Mouse (Mus musculus) kidney, embryonic 14.5 days (tissue): ENCODE data around the gene Olfr1437. TPM values are rescaled to one million over a fixed set of nuclear protein-coding genes. Genes with fewer than 3 reads are reported as not detected.
"Not testable (repeated sequence)": the region's sequence is repeated elsewhere in the genome, so short reads cannot be mapped to it uniquely, and the experiment has no call there.

ENCODE experiments used
- ATAC-seq: fragments of 200-750 bp; cut with Nextera tagmentation; 2 replicates; pipeline ENCODE4 v1.8.0; 2017; ENCODE audit warnings: moderate number of reproducible peaks, mild to moderate bottlenecking, moderate TSS enrichment, moderate library complexity; ENCODE audit not compliant: low FRiP score, low TSS enrichment
- H3K27ac ChIP-seq: fragments of 300-500 bp; sonication (generic); 2 replicates; pipeline ENCODE4 v1.5.1; 2014; ENCODE audit warnings: low read depth, mild to moderate bottlenecking, low read length, moderate library complexity, mixed read lengths
- H3K27me3 ChIP-seq: fragments of 300-500 bp; sonication (generic); 2 replicates; pipeline ENCODE4 v1.6.1; 2014; ENCODE audit warnings: mild to moderate bottlenecking, low read length; ENCODE audit not compliant: control insufficient read depth, insufficient read depth
- H3K36me3 ChIP-seq: fragments of 300-500 bp; sonication (generic); 2 replicates; pipeline ENCODE4 v1.6.1; 2014; ENCODE audit warnings: low read length, mixed read lengths; ENCODE audit not compliant: control insufficient read depth, insufficient read depth
- H3K4me1 ChIP-seq: fragments of 300-500 bp; sonication (generic); 2 replicates; pipeline ENCODE4 v1.6.1; 2014; ENCODE audit warnings: low read length, mixed read lengths; ENCODE audit not compliant: control insufficient read depth, insufficient read depth
- H3K4me2 ChIP-seq: fragments of 300-500 bp; sonication (generic); replicated peaks from 2 replicates; pipeline ENCODE4 v1.6.1; 2014; ENCODE audit warnings: low read depth, mild to moderate bottlenecking, low read length
- H3K4me3 ChIP-seq: fragments of 300-500 bp; sonication (generic); 2 replicates; pipeline ENCODE4 v1.5.1; 2014; ENCODE audit warnings: mild to moderate bottlenecking, low read length
- H3K9ac ChIP-seq: fragments of 300-500 bp; sonication (generic); 2 replicates; pipeline ENCODE4 v1.6.1; 2014; ENCODE audit warnings: low read depth, mild to moderate bottlenecking, low read length, moderate library complexity
- H3K9me3 ChIP-seq: fragments of 300-500 bp; sonication (generic); 2 replicates; pipeline ENCODE4 v1.6.1; 2016; ENCODE audit warnings: low read length; ENCODE audit not compliant: control insufficient read depth
- WGBS: fragments of 180-500 bp; shearing (Covaris S2); extraction: QIAGEN DNeasy Blood & Tissue Kit; methylation state at CpG from one replicate; pipeline ENCODE4 v1.1.7; 2014; 5-methylcytosine and 5-hydroxymethylcytosine counted together
- polyA plus RNA-seq: library from polyadenylated mRNA; unstranded; fragments of >200 nt; fragmentation: Nextera tagmentation; extraction: Ambion mirVana; gene quantifications from 2 replicates; pipeline ENCODE4 v1.2.1, GENCODE M21; 2014

Olfr1437 gene
- not detected in 2 replicates for polyA plus RNA-seq

- Histone ChIP-seq H3K27ac (no peak within 1 kb of the TSS), H3K9ac (no peak within 1 kb of the TSS), H3K4me2 (no peak within 1 kb of the TSS), H3K4me1 (no peaks in the 10 kb centered on the region), H3K9me3 (no peaks in the 10 kb centered on the region), H3K36me3 (no peaks in the 10 kb centered on the region), H3K27me3 (no peaks in the 10 kb centered on the region), H3K4me3 (no peak within 1 kb of the TSS)
- 71% methylated on average over 2 of the region's 2 CpGs for WGBS
- ATAC-seq: no peak
Measured at GRCm38 (mm10) chr19:12325001-12325400, at the start of gene Olfr1437. TSS of gene Olfr1437 (minus strand) at chr19:12325101.

GRCm38 (mm10) chr19:12374465-12375025, 49.6 kb upstream of the Olfr1437 start:
- H3K4me3 ChIP-seq: no peak overlapping the region
- no peaks in the 10 kb centered on the region for H3K9me3 ChIP-seq
- no peak overlapping the region for H3K27ac ChIP-seq
- no peak for ATAC-seq
- H3K4me1 ChIP-seq: no peaks in the 10 kb centered on the region
- WGBS: 84% methylated on average over 2 of the region's 2 CpGs
- H3K4me2 ChIP-seq: no peak overlapping the region
- H3K36me3 ChIP-seq: no peaks in the 10 kb centered on the region
- no peaks in the 10 kb centered on the region for H3K27me3 ChIP-seq
- H3K9ac ChIP-seq: no peak overlapping the region

- Histone ChIP-seq H3K4me2 (no peak overlapping the region), H3K27me3 (no peaks in the 10 kb centered on the region), H3K36me3 (no peaks in the 10 kb centered on the region), H3K9me3 (no peaks in the 10 kb centered on the region), H3K27ac (no peak overlapping the region), H3K9ac (no peak overlapping the region), H3K4me3 (no peak overlapping the region), H3K4me1 (no peaks in the 10 kb centered on the region)
- ATAC-seq: no peak
- 82% methylated on average over 3 of the region's 3 CpGs for WGBS
Measured at GRCm38 (mm10) chr19:12373004-12373403, 48.1 kb upstream of the Olfr1437 start.

GRCm38 (mm10) chr19:12335810-12336209, 10.9 kb upstream of the Olfr1437 start, which contains the start of gene Olfr1438-ps1:
TSS of gene Olfr1438-ps1 (minus strand) at chr19:12335910.
- H3K9ac ChIP-seq: no peak within 1 kb of the TSS
- no peaks in the 10 kb centered on the region for H3K4me1 ChIP-seq
- WGBS: 77% methylated on average over 3 of the region's 3 CpGs
- no peak for ATAC-seq
- no peaks in the 10 kb centered on the region for H3K9me3 ChIP-seq
- H3K36me3 ChIP-seq: no peaks in the 10 kb centered on the region
- H3K4me2 ChIP-seq: no peak within 1 kb of the TSS
- no peak within 1 kb of the TSS for H3K27ac ChIP-seq
- H3K27me3 ChIP-seq: no peaks in the 10 kb centered on the region
- no peak within 1 kb of the TSS for H3K4me3 ChIP-seq

GRCm38 (mm10) chr19:12299030-12299429, 25.9 kb downstream of the Olfr1437 start, which contains the start of gene Olfr1436:
TSS of gene Olfr1436 (minus strand) at chr19:12299130.
- WGBS: 72% methylated on average over 1 of the region's 1 CpGs
- H3K4me3 ChIP-seq, H3K27ac ChIP-seq, H3K4me2 ChIP-seq, H3K27me3 ChIP-seq, H3K9ac ChIP-seq, H3K36me3 ChIP-seq, H3K9me3 ChIP-seq, ATAC-seq, H3K4me1 ChIP-seq: not testable (repeated sequence)

- Histone ChIP-seq H3K36me3 (no peaks in the 10 kb centered on the region), H3K4me1 (no peaks in the 10 kb centered on the region), H3K9ac (no peak overlapping the region), H3K27me3 (no peaks in the 10 kb centered on the region), H3K9me3 (no peaks in the 10 kb centered on the region), H3K4me2 (no peak overlapping the region), H3K27ac (no peak overlapping the region), H3K4me3 (no peak overlapping the region)
- no peak for ATAC-seq
Measured at GRCm38 (mm10) chr19:12292979-12293378, 31.9 kb downstream of the Olfr1437 start.

GRCm38 (mm10) chr19:12279554-12279953, 45.3 kb downstream of the Olfr1437 start, which contains the start of gene Olfr1434:
TSS of gene Olfr1434 (plus strand) at chr19:12279854.
- Histone ChIP-seq H3K27me3 (no peaks in the 10 kb centered on the region), H3K9me3 (no peaks in the 10 kb centered on the region), H3K36me3 (no peaks in the 10 kb centered on the region), H3K4me3 (no peak within 1 kb of the TSS), H3K4me1 (no peaks in the 10 kb centered on the region), H3K9ac (no peak within 1 kb of the TSS), H3K4me2 (no peak within 1 kb of the TSS), H3K27ac (no peak within 1 kb of the TSS)
- ATAC-seq: no peak
- 78% methylated on average over 2 of the region's 2 CpGs for WGBS

Other genes with a start within 250 kb of the Olfr1437 start
- gene Olfr1425, start 247.4 kb downstream of the Olfr1437 start, polyA plus RNA-seq: not detected in 2 replicates
- not detected in 2 replicates for gene Olfr1426, start 233.1 kb downstream of the Olfr1437 start, polyA plus RNA-seq
- gene Olfr1427, start 221.8 kb downstream of the Olfr1437 start, polyA plus RNA-seq: not detected in 2 replicates
- not detected in 2 replicates for gene Olfr1428, start 209.2 kb downstream of the Olfr1437 start, polyA plus RNA-seq
- gene Olfr76, start 201.9 kb downstream of the Olfr1437 start, polyA plus RNA-seq: not detected in 2 replicates
- not detected in 2 replicates for gene Olfr1555-ps1, start 155.0 kb downstream of the Olfr1437 start, polyA plus RNA-seq
- not detected in 2 replicates for gene Olfr1431, start 124.5 kb downstream of the Olfr1437 start, polyA plus RNA-seq
- gene Olfr1432, start 92.5 kb downstream of the Olfr1437 start, polyA plus RNA-seq: not detected in 2 replicates
- gene Olfr262, start 83.4 kb downstream of the Olfr1437 start, polyA plus RNA-seq: not detected in 2 replicates
- not detected in 2 replicates for gene Olfr235, start 64.1 kb downstream of the Olfr1437 start, polyA plus RNA-seq
- gene Olfr1434, start 45.2 kb downstream of the Olfr1437 start, polyA plus RNA-seq: not detected in 2 replicates
- gene Olfr1436, start 26.0 kb downstream of the Olfr1437 start, polyA plus RNA-seq: not detected in 2 replicates
- not detected in 2 replicates for gene Olfr1438-ps1, start 10.8 kb upstream of the Olfr1437 start, polyA plus RNA-seq
- gene Olfr1440, start 62.2 kb upstream of the Olfr1437 start, polyA plus RNA-seq: not detected in 2 replicates
- gene Olfr1441, start 92.3 kb upstream of the Olfr1437 start, polyA plus RNA-seq: not detected in 2 replicates
- gene Pfpl, start 102.8 kb upstream of the Olfr1437 start, polyA plus RNA-seq: not detected in 2 replicates
- 0.58 and 0.69 TPM in 2 replicates for gene Mpeg1, start 135.7 kb upstream of the Olfr1437 start, polyA plus RNA-seq
- 3.9 and 7.5 TPM in 2 replicates for gene Dtx4, start 176.4 kb upstream of the Olfr1437 start, polyA plus RNA-seq
- 28.8 and 29.3 TPM in 2 replicates for gene Fam111a, start 220.6 kb upstream of the Olfr1437 start, polyA plus RNA-seq